Mouse (Mus musculus) T-cell, adult 2 months (primary cell): ENCODE data around the gene 1700012B07Rik.

ENCODE experiments used
- DNase-seq: peaks from one replicate; pipeline ENCODE4 v3.0.0; 2022; ENCODE audit warnings: low spot score

The 1700012B07Rik gene

DNA sequence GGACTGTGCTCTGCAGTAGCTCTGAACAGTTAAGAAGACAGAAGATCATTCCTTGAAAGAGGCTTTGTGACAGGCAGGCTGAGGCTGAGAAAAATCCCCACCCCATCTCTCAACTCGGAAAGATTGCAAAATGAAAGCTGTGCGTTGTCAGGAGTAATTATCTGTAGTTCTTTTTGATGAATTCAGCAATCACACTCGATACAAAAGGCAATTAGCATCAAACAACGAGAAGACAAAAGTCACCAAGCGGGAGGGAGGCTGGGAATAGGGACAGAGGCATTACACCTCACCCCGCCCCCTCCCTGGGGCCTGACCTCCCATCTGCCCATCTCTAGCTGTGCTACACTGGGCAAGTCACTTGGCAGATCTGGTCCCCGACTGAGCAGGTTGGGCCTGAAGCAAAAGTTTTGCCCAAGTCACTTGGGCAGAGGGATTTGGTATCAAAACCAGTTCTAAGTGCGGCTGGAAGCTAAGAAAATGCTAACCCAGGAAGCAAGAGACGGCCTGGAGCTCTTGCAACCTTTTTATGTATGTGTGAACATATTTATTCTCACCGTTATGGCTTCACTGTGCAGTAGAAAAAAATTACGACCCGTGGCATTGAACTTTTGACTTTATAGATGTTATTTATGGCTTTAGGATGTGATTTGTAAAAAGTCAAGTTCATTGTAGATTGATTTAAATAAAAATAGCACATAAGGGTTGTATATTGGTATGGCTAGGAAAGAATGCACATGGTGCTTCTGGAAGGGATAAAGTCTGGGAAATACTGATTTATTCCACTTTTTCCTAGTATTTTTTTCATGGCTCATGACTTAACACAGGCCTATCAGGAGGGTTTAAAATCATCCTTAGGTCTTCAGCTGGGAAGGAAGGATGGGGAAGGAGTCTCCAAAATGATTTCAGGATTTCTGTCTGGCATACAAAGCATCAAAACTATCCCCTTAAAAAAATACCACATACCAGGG is 75.9 kb downstream of the 1700012B07Rik start:
- DNase-seq, result no peak

GRCm38 (mm10) chr11:109745210-109745609 is 82.6 kb downstream of the 1700012B07Rik start:
- DNase-seq, result no peak

DNA sequence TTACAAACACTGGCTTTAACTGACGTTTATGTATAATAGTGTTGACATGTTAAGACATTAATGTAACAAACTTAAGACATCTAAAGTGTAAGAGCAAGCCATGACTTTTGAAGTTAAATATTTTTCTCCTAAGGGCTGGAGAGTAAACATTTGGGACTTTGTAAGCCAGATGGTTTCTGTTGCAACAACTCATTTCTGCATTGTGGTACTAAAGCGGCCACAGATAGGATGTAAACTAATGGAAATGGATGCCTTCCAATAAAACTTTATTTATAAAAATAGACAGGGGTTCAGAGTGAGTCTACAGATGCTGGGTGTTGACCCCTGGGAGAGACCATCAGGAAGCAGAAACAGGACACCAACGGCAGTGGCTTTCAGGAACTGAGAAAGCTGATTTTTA is 89.9 kb downstream of the 1700012B07Rik start:
- DNase-seq, result no peak
